Mouse (Mus musculus) gastrocnemius, adult 2 months (tissue): ENCODE data around the gene Mast2. TPM values are rescaled to one million over a fixed set of nuclear protein-coding genes. Genes with fewer than 3 reads are reported as not detected.

ENCODE experiments used
- DNase-seq: peaks from one replicate; pipeline ENCODE4 v3.0.0; 2022
- H3K27ac ChIP-seq: fragments of 200-600 bp; 2 replicates; pipeline ENCODE4 v1.8.1; 2022; ENCODE audit warnings: mild to moderate bottlenecking
- H3K4me3 ChIP-seq: fragments of 200-600 bp; 2 replicates; pipeline ENCODE4 v1.8.1; 2022; ENCODE audit warnings: mild to moderate bottlenecking, moderate library complexity
- CTCF ChIP-seq: fragments of 200-600 bp; IDR thresholded peaks from 2 replicates; pipeline ENCODE4 v1.8.1; 2022; ENCODE audit warnings: antibody characterized with exemption, mild to moderate bottlenecking, moderate library complexity
- intact Hi-C: fragments of 180-260 bp; cut with DNase I; formaldehyde crosslinking; loops from one replicate; pipeline ENCODE4 v1.15.1; 2025
- total RNA-seq, 2 experiments: library from RNA; stranded (reverse); gene quantifications; 2 replicates each; pipeline ENCODE4 v1.2.3; 2021

The Mast2 gene
- total RNA-seq, 2 experiments from 2014 or later: 94.1 to 96.3 TPM

- Histone ChIP-seq H3K4me3 (no peak overlapping the region), H3K27ac (no peak overlapping the region)
- no peak for DNase-seq
- TF ChIP-seq CTCF: no peak
- intact Hi-C loops: no loop called here
Observed at GRCm38 (mm10) chr4:116461943-116462342, 2.0 kb downstream of the Mast2 start.

GRCm38 (mm10) chr4:116451553-116451952 lies 12.4 kb downstream of the Mast2 start:
- no peak for TF ChIP-seq CTCF
- DNase-seq: no peak
- intact Hi-C loops: no loop called here
- no peak overlapping the region for H3K27ac ChIP-seq
- no peak overlapping the region for H3K4me3 ChIP-seq

GRCm38 (mm10) chr4:116449951-116450350 lies 14.0 kb downstream of the Mast2 start:
- intact Hi-C loops: loop anchor here (5.0 kb wide), 1 partner anchor 108 kb away; no protein-coding TSS in a partner anchor
- TF ChIP-seq CTCF: no peak

GRCm38 (mm10) chr4:116448673-116449072 lies 15.3 kb downstream of the Mast2 start:
- intact Hi-C loops: loop anchor here (5.0 kb wide), 1 partner anchor 106 kb away; no protein-coding TSS in a partner anchor
- peak; percentile 55 for DNase-seq
- no peak overlapping the region for H3K27ac ChIP-seq
- no peak overlapping the region for H3K4me3 ChIP-seq
- TF ChIP-seq CTCF: peak; percentile 71

More at GRCm38 (mm10) chr4:116449951-116450350, 14.0 kb downstream of the Mast2 start:
- H3K27ac ChIP-seq: no peak overlapping the region
- H3K4me3 ChIP-seq: no peak overlapping the region
- DNase-seq: no peak

- no peak overlapping the region for H3K4me3 ChIP-seq
- intact Hi-C loops: no loop called here
- TF ChIP-seq CTCF: no peak
- H3K27ac ChIP-seq: no peak overlapping the region
- no peak for DNase-seq
Observed at GRCm38 (mm10) chr4:116439383-116439782, 24.6 kb downstream of the Mast2 start.

GRCm38 (mm10) chr4:116438561-116438960 lies 25.4 kb downstream of the Mast2 start:
- intact Hi-C loops: no loop called here
- Histone ChIP-seq H3K27ac (no peak overlapping the region), H3K4me3 (no peak overlapping the region)
- DNase-seq: no peak
- no peak for TF ChIP-seq CTCF

GRCm38 (mm10) chr4:116435626-116436025 lies 28.4 kb downstream of the Mast2 start:
- H3K4me3 ChIP-seq: no peak overlapping the region
- peak; percentile 43 for TF ChIP-seq CTCF
- H3K27ac ChIP-seq: no peak overlapping the region
- DNase-seq: no peak
- intact Hi-C loops: no loop called here

- no peak for TF ChIP-seq CTCF
- Histone ChIP-seq H3K4me3 (no peak overlapping the region), H3K27ac (no peak overlapping the region)
- intact Hi-C loops: no loop called here
- DNase-seq: no peak
Observed at GRCm38 (mm10) chr4:116422186-116422585, 41.8 kb downstream of the Mast2 start.

GRCm38 (mm10) chr4:116421170-116421569 lies 42.8 kb downstream of the Mast2 start:
- Histone ChIP-seq H3K4me3 (no peak overlapping the region), H3K27ac (no peak overlapping the region)
- intact Hi-C loops: no loop called here
- no peak for DNase-seq
- no peak for TF ChIP-seq CTCF

- Histone ChIP-seq H3K4me3 (no peak overlapping the region), H3K27ac (no peak overlapping the region)
- intact Hi-C loops: no loop called here
- no peak for DNase-seq
- no peak for TF ChIP-seq CTCF
Observed at GRCm38 (mm10) chr4:116412993-116413392, 51.0 kb downstream of the Mast2 start.

- intact Hi-C loops: no loop called here
- no peak for DNase-seq
- no peak overlapping the region for H3K27ac ChIP-seq
- H3K4me3 ChIP-seq: no peak overlapping the region
- no peak for TF ChIP-seq CTCF
Observed at GRCm38 (mm10) chr4:116411401-116411800, 52.6 kb downstream of the Mast2 start.

GRCm38 (mm10) chr4:116406668-116407067 lies 57.3 kb downstream of the Mast2 start:
- Histone ChIP-seq H3K4me3 (no peak overlapping the region), H3K27ac (peak overlapping the region; percentile 63; the same call in 1 of the 2 replicates)
- intact Hi-C loops: no loop called here
- no peak for DNase-seq
- no peak for TF ChIP-seq CTCF

GRCm38 (mm10) chr4:116405955-116406351 lies 58.0 kb downstream of the Mast2 start:
- Histone ChIP-seq H3K4me3 (peak overlapping the region; percentile 63), H3K27ac (peak overlapping the region; percentile 63)
- DNase-seq: no peak
- TF ChIP-seq CTCF: no peak
- intact Hi-C loops: no loop called here

- DNase-seq: no peak
- Histone ChIP-seq H3K4me3 (peak overlapping the region; percentile 63), H3K27ac (peak overlapping the region; percentile 63)
- intact Hi-C loops: no loop called here
- TF ChIP-seq CTCF: no peak
Observed at GRCm38 (mm10) chr4:116405276-116405954, 58.6 kb downstream of the Mast2 start.
